Mouse (Mus musculus) 3134 (cell line): ENCODE measurements at regions not wholly inside any gene's neighbourhood (a gene's known extent, or its start where the extent isn't known, plus 50 kb on each side); places are given as distances from the start of the nearest gene placed in this dataset.
"Not testable (repeated sequence)": the region's sequence is repeated elsewhere in the genome, so short reads cannot be mapped to it uniquely, and the experiment has no call there.

Experiments used
- DNase-seq: peaks from one replicate; pipeline ENCODE4 v3.0.0-alpha.2; 2011; ENCODE audit warnings: low spot score; ENCODE audit not compliant: insufficient read length; ENCODE audit errors: extremely low read depth

DNA sequence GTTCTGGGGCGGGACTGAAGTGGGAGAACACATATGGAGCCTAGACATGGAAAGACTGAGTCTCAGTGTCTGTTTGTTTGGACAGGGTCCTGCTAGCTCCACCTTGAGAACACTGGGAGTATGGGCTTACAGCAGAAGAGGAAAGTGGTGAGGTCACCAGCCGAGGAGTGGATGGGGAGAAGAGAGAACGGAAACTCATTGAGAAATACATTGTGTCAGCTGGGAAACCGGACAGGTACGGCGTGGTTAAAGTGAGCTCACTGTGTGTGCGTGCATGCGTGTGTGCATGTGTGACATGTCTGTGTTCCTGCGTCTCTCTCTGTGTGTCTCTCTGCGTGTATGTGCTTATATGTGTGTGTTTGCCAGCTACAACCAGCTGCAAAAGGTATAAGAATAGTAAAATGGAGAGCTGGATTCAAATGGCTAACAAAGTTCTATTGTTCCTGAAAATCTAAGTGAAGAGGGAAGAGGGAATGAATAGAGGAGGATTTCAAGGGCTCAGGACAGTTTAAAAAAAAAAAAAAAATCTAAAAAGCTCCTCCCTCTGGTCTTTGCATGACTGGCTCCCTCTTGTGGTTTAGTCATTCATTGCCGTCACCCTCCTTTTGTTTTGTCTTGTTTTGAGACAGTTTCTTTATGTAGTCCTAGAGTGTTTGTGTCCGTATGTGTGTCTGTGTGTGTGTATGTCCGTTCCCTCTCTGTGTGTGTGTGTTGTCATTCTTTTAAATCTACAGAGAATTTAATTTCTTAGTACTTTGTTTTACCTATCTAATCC, 52.0 kb upstream of the Ak4 start:
- no peak for DNase-seq

DNA sequence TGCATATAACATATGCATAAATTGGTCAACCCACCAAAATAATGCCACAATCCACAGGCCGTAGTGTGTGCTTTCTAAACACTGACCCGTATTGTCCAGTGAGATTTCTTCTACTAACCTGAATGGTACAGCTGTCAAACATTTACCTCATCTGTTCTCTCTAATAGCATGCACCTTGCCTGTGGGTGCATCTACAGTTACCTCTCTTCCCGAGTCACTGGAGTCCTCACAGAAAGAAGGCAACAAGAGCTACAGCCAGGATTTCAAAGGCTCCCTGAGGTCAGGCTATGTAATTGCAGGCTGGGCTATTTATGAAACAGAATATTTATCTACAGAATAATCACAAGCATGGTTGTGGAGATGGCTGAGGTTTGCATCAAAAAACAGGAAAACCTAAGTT, 53.8 kb upstream of the Ak4 start:
- no peak for DNase-seq

DNA sequence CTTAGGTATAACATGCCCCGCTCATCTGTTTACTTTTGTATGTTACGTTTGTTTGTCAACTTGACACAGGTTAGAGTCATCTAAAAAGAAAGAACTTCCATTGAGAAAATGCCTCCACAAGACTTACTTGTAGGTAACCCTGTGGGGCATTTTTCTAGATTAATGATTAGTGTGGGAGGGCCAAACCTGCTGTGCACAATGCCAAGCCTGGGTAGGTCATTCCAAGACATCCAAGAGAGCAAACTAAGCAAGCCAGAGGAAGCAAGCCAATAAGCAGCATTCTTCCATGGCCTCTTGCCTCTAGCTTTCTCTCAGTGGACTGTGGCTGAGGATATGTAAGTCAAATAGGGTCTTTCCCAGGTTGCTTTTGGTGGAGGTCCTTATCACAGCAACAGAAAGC, 54.4 kb upstream of the Ak4 start:
- no peak for DNase-seq

DNA sequence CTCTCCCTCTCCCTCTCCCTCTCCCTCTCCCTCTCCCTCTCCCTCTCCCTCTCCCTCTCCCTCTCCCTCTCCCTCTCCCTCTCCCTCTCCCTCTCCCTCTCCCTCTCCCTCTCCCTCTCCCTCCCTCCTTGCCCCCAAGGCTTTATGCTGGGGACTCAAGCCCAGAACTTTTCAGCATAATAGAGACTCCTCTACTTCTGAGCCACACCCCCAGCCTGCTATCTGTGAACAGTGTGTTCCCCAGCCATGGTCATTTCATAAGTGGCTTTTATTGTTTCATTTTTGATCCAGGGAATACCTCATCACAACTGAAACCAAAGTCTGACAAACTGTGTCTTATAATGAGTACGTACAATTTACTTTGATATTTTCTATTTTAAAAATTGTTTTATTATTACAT, 55.8 kb upstream of the Ak4 start:
- DNase-seq: not testable (repeated sequence)

DNA sequence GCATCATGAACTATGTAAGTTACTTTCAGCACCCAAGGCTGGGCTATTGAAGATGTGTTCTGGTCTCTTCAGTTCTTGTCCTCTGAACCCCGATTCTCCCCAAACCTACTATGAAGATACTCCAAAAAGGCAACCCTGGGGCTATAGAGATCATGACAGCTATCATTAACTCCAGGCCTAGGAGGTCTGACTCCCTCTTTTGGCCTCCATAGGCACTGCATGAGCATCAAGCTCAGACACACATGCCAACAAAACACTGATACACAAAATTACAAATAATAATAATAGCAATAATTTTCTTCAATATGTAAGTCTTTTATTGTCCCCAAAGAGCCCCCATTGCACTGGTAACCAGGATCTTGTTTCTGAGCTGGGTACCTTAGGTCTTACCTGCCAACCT, 57.3 kb upstream of the Ak4 start:
- DNase-seq: no peak

DNA sequence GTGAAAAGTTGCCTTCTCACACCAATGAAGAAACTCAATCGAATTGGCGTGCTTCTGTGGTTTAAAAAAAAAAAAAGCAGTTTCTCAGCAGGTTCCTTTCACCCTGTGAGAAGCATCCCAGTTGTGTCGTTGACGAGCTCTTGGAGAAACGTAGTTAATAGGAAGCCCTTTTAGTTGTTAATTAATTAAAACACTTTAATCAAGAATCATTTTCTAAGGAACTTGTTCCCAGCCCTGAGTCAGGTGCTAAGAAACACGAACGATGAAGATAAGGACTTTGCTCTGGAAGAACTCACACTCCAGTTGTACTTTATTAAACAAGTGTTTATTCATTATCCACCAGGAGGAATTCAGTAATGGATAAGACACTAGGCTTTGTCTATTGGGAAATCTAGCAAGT, 58.8 kb upstream of the Ak4 start:
- no peak for DNase-seq

DNA sequence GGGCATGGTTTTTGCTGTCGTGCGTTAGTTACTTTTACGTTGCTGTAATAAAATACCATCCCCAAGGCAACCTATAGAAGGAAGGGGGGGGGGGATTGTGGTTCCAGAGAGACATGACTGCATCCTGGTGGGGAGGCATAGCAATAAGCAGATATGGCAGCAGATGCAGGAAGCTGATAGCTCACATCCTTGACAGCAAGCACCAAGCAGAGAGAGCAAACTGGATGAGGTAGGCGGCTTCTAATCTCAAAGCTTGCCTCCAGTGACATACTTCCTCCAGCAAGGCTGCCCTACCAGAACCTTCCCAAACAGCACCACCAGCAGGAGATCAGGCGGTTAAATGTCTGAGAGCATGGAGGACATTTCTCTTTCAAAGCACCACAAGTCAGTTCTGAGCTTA, 60.0 kb upstream of the Ak4 start:
- no peak for DNase-seq

DNA sequence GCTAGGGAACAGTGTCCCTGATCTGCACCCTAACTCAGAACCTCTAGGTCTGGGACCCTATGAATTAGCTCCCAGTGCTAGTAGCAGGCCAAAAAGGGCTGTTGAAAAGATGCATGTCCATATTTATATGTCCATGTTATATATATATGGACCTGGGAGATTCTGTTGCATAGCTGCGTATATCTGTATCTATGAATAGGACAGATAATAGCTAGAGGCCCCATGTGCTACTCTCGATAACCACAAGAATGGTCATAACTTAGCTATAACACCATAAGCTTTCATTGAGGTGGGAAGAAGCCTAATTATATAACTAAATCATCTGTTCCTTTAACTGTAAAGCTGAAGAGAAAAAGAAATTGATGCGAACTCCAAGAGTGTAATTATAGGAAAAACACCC, 60.6 kb upstream of the Ak4 start:
- no peak for DNase-seq

DNA sequence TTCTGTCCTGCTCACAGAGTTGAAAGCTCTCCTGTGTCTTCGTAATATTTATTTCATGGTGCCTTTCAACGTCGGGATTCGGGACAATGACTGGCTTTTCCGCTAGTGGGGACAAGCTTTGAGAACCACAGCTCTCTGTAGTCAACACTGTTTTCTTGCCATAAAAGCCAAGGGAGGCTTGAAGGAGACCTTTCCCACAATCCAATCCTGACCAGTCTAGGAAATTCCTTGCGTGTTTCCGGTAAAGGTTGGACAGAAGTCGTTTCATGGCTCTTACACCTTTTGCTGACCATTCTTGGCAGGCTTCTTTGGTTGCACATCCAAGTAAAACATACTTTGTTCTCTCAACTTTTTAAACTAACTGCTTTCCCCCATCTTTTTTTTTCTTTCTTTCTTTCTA, 61.2 kb upstream of the Ak4 start:
- no peak for DNase-seq

DNA sequence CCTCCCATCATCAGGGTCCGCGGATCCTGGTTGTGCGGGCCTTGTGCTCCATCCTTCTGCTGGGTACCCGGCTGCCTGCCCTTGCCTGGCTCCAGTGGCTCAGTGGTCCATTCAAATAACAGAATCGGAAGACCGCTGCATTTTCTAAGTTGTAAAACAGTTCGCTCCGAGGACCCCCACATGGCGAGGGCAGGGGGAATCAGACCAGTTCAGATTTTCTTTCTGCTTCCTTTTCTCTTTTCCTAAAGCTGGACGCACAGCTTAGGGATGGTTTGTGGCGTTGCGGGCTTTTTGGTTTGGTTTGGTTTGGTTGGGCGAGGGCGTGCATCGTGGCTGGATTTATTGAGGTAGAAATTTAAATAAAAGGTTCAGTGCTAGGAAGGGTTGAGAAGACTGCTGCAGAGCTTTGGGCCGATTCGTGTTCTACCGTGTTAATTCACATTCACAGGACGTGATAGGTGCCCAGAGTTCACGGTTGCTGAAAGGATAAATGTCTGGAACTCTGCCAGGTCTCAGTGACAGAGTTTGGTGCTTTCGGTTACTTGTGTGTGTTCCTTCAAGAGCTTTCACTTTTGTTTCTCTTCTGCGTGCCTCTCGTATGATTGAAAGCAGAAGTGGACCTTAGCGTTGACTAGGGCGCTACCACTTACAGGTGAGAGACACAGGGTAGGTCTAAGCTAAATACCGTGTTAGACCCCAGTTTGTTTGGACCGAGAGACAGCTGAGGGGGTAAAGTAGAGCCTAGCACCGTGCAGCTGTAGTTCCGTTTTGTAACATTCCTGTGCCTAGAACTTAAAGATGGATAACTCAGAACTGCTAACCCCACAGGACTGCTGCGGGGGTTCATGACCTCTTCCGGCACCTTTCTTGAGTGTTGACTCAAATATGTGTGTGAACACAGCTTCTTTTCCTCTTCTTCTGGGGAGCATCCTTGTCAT, 61.9 kb upstream of the Ak4 start:
- no peak for DNase-seq

DNA sequence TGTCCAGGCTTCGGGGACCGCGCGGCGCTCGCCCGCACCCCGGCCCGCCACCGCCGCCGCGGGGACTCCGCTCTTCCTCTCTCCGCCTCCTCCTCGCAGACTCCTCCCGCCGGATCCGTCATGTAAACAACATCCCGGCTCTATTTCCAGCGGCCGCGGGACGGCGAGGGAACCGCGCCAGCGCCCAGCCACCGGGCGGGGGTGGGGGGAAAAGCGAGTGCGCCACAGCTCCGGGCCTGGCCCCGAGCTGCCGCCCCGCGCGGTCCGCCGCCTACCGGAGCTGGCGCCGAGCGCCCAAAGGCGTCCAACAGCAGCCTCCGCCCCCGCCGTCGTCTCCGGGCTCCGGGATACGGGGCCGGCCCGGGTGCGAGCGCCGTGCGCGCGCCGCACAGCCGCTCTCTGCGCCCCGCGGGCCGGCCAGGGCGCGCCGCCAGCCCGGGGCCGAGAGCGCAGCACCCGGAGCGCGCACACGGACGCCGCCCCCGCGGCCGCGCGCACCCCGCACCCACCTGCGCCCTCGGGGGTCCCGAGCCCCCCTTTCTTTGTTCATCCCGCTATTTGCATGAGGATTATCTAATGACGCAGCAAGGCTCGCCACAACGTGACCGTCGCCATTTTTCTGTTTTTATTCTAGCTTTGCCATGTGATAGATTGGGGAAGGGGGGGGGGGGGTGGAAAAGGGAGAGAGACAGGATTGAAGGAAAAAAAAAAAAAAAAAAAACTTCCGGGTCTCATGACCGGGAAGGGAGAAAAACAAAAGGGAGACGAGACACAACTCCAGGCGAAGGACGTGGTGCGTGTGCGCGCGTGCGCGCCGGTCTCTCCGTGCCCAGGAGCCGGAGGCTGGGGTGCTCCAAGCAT, 62.8 kb upstream of the Ak4 start:
- peak; percentile 62 for DNase-seq

DNA sequence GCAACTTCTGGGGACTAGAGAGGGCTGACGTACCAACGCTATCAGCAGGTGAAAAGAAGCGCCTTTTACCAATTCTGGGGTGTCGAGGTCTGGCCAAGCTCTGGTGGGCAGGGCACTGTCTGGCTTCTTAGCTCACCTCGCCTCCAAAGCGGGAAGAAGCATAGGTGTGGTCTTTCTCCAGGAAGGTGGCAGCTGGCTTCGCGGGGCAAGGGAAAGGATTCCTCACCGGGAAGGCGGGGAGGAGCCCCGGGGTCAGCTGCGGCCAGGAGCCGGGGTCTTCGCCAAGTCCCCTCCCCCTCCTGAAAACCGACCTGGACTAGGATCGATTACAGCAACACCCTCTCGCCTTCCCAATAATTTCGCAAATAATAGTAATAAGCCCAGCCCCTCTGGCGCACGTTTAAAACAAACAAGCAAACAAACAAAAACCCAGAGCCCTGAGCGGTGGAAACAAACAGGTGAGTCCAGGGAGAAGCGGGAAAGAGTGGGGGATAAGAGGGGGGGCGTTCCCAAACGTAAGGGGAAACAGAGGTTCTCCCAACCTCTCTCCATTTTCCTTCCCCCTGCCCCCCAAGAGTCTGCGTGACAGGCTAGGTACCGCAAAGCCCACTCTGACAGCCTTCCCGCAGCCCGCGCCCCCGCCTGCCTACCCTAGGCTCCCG, 63.5 kb upstream of the Ak4 start:
- DNase-seq: no peak

DNA sequence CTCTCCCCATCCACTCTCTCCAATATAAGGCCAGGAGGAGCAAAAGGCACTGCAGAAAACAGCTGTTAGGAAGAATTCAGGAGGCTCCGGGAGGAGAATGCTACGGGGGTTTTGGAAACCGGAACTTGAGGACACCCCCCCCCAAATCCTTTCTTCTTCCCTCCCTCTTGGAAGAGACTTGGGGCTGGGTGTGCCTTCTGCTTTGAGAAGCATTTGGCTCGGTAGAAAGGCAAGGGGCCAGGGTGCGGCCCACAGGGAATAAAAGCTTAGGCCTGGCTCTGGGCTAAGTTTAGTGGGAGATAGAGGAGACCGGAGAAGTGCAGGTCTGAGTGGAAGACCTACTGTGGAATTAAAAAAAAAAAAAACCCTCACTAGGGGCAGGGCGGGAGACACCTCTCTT, 64.1 kb upstream of the Ak4 start:
- DNase-seq: no peak

DNA sequence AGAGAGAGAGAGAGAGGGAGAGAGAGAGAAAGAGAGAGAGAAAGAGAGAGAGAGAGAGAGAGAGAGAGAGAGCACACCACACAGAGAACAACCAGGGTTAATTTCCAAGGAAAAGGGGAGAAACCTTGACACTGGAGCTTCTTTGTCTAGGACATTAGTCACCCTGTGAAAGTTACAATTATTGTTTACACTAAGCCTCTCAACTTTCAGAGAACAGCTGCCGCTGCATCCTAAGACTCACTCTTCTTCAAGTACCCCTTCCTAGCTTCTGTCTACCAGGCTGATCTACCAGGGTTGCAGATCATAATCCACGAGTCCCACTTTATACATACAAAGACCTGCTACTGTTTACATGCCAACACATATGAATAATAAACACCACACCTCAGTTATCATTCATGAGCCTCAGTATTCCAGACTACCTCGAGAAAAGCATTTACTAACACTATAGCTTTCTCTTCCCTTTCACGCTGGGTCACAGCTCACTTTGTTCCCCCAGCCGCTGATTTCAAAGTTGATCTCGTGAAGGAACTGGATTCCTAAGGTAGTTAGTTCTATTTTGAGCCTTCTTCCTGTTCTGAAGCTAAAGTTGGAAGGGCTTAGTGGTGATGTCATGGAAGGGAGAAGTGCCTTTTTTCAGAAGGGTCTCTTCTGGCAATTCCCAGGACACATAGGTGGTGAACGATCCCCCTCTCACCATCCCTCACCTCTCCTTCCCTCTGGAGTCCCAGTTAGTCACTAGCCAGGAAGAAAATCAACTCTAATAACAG, 64.8 kb upstream of the Ak4 start:
- DNase-seq: no peak

DNA sequence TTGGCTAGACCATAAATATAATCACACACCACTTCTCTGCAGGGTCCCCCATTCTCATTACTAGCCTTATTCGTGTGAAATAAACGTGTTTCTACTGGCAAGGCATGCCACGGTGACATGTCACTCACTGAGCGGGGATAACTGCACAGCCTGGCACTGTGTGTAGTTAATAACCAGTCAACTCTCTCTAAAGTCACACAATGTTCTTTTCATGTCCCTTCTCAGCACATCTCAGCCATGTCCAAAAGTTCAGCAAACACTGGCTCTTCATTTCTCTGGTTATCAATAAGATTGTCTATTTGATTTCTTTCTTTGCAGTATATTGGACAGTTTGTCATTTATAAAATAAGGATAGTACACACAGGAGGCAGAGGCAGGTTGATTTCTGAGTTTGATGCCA, 66.9 kb upstream of the Ak4 start:
- DNase-seq: no peak

DNA sequence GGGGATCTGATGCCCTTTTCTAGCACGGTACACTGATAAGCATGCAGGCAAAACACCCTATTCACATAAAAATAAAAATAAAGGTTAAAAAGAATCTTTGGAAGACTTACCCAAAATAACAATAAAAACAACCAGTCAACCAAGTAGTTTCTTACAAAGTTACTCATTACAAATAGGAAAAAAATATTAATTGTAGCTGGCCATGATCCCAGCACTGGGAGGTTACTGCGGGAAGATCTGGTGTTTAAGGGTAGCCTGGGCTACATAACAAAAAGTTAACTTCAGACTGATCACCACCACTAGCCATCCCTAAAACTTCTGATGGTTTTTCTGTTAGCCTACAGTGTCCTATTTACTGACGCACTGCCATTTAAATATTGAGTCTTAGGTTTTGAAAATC, 67.4 kb upstream of the Ak4 start:
- DNase-seq: no peak

DNA sequence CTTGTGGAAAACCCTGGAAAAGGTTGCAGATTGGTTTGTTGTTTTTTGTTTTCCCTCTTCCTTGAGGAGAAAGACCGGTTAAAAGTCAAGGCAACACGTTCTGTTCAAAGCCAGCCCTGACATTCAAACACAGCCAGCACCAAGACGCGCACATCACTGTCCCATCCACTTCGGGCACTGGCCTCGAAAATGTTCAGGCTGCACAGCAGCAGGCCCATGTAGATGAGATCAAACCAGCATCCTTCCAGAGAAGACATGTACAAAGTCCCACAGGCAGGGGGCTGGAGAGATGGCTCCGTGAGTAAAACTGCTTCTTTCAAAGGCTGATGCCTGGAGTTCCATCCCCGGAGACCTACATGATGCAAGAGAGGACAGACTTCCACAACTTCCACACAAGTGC, 68.4 kb upstream of the Ak4 start:
- no peak for DNase-seq

DNA sequence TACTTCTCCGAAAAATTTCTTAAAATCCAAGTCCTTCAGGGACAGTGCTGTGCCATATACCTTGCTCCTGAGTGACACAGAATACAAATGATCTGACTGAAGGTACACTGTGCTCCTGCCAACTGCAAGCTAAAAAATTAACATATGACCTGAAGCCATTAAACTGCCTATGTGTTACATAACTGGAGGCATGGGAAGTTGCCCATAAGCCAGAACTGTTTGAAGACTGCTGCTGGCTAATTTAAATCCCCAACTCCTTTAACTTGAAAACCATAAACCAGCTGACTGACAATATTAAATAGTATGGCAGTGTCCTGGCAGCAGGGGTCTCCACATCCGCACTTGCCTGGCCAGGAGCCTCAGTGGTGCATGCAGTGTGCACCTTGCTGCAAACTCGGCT, 68.9 kb upstream of the Ak4 start:
- DNase-seq: no peak

DNA sequence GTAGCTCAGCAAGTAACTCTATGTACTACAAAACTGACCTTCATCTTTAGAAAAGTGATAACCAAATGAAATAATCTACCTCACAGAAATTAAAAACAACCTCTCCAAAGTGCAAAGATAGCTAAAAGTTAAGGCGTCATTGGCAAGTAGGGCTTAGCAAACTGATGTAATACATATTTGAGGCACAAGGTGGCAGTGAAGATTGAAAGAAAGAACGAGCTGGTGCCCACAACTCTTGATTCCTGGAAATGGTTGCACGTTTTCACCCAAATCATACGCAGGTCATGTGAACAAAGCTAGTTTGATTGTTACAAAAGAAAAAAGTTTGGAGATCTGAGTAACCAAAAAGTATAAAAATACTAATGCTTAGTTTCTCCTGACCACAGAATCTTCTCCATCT, 69.7 kb upstream of the Ak4 start:
- no peak for DNase-seq

DNA sequence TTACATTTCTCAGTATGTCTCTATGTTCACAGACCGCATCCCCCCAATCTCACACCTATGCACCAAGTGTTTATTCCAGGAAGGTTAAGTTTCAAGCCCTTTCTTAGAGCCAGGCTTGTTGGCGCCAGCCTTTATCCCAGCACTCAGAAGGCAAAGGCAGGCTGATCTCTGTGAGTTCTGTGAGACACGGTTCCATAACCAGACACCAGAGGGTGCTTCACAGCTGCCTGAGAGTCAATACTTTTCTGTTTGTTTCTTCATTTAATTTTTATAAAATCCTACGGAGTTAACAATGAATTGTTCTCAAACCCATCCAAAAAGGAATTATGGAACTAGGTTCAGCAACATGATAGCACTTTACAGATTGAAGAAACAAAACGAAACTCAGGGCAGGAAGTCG, 71.8 kb upstream of the Ak4 start:
- no peak for DNase-seq
